Mouse (Mus musculus): Measurements from ENCODE around the gene Trpm7.

GRCm38 (mm10) chr2:126795708-126796107 is 80.3 kb downstream of the Trpm7 start:
- TF ChIP-seq CTCF (IDR thresholded peaks at IDR 0.05; ENCODE audit: control insufficient read depth, insufficient read depth, insufficient read length) (no peak), MAX (IDR thresholded peaks at IDR 0.05) (no peak), USF1 (IDR thresholded peaks at IDR 0.05; ENCODE audit: low read depth) (no peak)
